Mouse (Mus musculus): Measurements from ENCODE around the gene Cdk6. TPM values are rescaled to one million over a fixed set of nuclear protein-coding genes. Genes with fewer than 3 reads are reported as not detected.
"Not testable (repeated sequence)": the region's sequence is repeated elsewhere in the genome, so short reads cannot be mapped to it uniquely, and the experiment has no call there.

The Cdk6 gene
- total RNA-seq, 4 experiments from 2014 or later: 21.7 to 28.0 (median 25.8) TPM

DNA sequence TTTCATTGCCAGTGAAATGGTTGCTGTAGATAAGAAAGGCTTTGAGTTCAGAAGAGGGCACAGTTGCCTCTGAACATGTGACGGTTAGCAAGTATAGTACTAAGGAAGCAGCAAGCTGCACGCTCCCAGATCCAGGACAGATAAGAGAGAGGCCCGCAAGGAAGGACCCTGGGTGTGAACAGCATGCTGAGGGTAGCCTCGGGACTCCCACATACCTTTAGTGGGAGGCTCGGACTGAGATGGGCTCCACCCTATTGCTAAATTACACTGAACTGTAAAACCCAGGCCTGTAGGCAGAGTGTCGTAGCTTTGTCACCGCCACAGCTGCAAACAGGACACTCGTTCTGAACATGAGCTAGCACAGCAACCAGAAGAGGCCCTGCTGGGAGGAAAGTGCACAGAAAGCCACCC is 173.6 kb downstream of the Cdk6 start:
- DNase-seq: no peak

DNA sequence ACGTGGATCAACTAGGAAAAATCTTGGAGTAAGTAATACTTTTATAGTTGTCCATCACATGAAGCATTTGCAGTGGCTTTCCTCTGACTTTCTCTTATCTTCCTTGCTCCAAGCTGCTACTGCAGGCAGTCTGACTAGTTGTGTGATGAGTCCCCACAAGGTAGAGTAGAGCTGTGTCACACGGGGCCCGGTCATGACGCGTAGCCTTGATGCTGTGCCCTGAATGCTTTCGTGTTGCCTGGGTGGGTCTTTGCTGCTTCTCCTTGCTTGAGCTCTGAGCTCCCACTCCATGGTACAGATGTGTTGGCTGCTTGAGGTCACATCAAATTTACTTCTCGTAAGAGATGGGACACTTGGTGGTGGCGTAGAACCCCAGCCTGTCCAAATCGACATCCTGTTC is 174.2 kb downstream of the Cdk6 start:
- no peak for DNase-seq

- DNase-seq: peak; percentile 39
Observed at GRCm38 (mm10) chr5:3516481-3517075, 175.3 kb downstream of the Cdk6 start.

DNA sequence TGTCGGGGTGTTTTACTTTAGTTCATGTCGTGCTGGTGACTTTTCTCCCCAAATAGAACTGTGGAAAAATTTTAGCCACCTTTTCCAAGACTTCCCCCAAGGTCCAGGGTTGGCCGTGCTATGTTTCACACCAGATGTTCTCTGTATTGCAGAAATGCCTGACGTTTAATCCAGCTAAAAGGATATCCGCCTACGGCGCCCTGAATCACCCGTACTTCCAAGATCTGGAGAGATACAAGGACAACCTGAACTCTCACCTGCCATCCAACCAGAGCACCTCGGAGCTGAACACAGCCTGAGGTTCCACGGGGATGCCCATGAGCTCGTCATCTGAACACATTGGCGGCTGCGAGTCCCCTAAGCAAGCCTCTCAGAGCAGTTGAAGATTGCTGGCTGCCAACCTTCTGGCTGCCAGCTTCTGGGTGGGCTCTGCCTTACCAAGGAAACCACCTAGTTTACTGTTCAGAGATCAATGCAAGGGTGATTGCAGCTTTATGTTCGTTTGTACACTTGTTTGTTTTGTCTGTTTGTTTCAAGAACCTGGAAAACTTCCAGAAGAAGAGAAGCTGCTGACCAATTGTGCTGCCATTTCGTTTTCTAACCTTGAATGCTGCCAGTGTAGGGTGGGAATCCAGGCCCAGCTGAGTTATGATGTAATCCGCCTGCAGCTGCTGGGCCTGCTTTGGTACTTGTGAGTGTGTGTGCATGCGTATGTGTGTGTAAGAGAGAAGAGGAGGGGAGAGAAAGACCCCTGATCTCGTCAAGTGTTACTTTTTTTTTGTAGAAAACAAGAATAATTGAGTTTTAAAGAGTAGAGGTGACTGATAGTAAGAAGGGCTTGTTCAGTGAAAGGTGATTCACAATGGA is 179.4 kb downstream of the Cdk6 start:
- DNase-seq: no peak

DNA sequence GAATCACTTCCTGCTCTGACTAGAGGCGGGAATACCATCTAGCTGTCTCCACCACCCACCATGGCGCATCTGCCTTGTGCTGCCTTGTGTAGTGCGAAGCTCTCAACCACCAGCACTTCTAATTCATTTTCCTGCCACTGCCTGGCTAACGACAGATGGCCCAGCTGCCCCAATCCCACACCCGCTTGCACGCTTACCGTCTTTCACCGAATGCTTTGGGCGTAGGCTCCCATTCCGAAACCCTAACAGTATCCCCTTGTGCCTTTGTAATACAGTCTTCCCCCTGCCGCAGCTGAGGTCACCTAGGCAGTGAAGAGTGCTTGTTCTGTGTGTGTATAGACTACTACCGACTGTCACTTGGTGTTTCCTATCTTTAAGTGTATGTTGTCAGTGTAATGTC is 180.5 kb downstream of the Cdk6 start:
- DNase-seq: no peak

DNA sequence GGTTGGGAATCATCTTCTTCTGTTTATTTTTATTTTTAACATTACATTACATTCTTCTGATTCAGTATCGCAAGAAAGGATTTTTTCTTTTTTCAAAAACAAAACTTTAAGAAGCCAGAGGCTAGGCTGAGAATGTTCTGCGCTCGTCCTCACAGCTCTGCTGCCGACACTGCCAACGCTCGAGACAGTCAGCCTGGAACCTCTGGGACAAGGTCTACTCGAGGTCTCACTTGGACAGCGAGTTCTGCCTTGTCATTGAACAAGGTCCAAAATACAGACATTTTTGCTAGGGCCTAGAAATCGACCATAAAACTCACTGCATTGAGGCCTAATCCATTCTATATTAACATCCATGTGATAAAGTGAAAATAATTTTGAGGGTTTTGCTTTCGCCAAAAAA is 181.5 kb downstream of the Cdk6 start:
- peak; percentile 32 for DNase-seq

GRCm38 (mm10) chr5:3527041-3527691 is 185.9 kb downstream of the Cdk6 start:
- DNase-seq: no peak

- DNase-seq: no peak
Observed at GRCm38 (mm10) chr5:3529585-3530189, 188.4 kb downstream of the Cdk6 start.

DNA sequence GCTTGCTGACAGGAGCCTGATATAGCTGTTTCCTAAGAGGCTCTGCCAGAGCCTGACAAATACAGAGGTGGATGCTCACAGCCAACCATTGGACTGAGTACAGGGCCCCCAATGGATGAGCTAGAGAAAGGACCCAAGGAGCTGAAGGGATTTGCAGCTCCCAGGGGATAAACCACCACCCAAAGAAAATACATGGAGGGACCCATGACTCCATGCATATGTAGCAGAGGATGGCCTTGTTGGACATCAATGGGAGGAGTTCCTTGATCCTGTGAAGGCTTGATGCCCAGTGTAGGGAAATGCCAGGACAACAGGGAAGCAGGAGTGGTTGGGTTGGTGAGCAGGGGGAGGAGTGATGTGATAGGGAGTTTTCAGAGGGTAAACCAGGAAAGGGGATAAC is 190.8 kb downstream of the Cdk6 start:
- not testable (repeated sequence) for DNase-seq

DNA sequence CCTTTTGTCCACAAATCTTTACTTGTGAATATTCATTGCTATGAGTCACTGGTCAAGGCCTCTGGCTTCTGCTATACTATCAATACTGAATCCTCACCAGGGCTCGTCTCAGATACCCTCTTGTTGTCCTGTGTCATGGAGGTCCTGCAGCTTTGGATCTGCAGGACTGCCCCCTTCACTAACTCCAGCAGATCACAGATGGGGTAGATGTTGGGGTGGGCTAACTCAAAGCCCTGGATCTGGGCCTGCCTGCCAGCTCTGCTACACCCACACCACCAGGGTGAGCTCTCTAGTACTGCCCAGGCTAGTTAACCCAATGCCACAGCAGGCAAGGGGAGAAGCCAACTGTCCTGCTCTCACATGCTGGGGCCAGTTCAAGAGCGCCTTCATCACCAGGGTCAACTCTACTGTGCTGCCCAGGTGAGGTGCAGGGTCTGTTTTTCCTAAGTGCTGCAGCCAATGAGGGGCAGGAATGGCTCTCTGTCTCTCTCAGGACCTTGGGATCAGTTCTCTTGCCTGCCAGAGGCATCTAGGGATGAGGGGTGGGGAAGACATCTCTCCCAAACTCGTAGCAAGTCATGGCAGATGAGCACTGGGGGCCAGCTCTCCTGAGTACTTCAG is 195.4 kb downstream of the Cdk6 start:
- DNase-seq: no peak

DNA sequence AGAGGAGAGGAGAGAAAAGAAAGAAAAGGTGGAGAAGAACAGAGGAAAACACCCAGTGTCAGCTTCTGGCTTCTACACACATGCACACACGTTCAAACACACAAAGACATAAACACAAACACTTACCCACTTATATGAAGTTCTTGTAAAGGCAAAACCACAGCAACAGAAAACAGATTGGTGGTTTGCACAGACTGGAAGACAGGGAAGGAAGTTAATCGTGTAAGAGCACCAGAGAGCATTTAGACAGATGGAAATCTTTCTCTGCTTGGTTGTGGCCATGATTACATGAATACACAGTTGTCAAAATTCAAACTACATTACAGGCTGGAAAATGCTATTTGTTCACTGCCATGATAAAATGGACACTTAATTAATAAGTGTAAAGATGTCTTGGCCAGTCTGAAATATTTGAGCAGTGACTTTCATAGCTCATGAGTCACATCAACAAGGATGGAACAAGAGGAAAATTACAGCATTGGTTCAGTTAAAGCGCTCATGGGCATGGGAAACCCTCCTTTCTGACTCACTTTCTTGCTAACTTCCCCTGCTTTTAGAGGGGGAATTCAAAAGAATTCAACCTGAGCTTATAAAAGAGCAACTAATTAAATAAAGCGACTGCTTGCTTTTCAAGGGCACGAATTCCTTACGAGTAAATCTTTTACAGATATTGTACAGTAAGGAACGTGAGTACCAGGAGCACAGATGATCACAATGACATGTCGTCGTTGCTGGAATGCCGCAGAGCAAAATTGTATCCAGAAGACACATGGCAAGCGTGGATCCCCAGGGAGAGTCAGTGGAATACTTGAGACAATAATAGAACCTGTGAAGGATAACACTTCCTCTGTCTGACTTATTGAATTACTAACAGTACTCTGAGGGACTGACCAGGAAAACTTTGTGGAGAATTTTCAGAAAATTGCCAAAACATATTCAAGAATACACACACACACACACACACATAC is 197.5 kb downstream of the Cdk6 start:
- DNase-seq: no peak

DNA sequence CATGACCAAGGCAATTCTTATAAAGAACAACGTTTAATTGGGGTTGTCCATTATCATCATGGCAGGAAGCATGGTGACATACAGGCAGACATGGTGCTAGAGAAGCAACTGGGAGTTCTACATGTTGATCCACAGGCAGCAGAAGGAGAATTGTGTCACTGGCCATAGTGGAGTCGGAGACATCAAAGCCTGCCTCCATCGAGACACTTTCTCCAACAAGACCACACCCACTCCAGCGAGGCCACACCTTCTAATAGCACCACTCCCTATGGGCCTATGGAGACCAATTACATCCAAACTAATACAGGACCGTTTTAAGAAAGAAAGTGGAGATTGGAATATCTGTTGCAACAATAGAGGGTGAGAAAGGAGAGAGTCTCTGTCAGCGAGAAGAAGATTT is 200.6 kb downstream of the Cdk6 start:
- DNase-seq: no peak

GRCm38 (mm10) chr5:3543629-3544479 is 202.6 kb downstream of the Cdk6 start, which contains the start of gene Fam133b:
Gene Fam133b, plus strand, starts transcription at chr5:3543833.
- DNase-seq: peak; percentile 89

DNA sequence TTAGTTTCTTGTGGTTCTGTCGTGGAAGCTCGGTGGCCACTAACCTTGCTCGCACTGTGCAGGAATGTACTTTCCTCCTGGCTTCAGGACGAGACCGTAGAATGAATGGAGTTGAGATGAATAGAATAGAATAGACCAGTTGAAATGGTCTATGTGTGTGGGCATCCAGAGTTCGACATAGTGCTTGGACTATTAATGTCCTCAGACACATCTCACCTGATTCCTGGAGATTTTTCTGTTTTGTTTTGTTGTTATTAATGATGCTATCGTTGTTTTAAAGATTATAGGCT is 203.1 kb downstream of the Cdk6 start:
- no peak for DNase-seq

GRCm38 (mm10) chr5:3546226-3546625 is 204.9 kb downstream of the Cdk6 start:
- no peak for DNase-seq

DNA sequence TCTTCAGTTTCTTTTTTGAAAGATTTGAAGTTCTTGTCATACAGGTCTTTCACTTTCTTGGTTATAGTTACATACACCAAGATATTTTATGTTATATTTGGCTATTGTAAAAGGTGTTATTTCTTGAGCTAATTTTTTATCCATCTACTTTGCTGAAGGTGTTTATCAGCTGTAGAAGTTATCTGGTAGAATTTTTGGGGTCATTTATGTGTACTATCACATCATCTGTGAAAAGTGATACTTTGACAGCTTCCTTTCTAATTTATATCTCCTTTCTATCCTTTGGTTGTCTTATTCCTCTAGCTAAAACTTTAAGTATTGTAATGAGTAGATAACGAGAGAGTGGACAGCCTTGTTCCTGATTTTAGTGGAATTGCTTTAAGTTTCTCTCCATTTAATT is 210.2 kb downstream of the Cdk6 start:
- DNase-seq: no peak

DNA sequence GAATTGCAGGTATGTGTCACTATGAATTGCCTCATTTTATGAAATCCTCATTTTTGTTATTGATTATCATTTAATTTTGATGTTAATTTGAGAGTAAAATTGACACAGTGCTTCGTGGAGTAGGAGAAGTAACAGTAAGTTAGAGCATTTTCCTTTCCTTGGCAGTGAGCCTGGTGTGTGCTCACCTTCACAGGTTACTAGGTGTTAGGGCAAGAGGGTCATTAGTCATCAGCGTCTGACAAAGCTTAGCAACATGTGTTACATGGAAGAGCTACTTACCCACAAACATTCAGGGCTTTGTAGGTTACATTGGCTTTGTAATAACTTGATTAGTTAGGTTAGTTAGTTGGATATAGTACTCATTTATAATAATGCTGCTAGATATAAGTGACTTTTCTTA is 212.9 kb downstream of the Cdk6 start:
- no peak for DNase-seq

GRCm38 (mm10) chr5:3571266-3571665 is 230.0 kb downstream of the Cdk6 start, which contains the start of gene 1700109H08Rik:
Gene 1700109H08Rik, plus strand, starts transcription at chr5:3571566.
- no peak for DNase-seq

DNA sequence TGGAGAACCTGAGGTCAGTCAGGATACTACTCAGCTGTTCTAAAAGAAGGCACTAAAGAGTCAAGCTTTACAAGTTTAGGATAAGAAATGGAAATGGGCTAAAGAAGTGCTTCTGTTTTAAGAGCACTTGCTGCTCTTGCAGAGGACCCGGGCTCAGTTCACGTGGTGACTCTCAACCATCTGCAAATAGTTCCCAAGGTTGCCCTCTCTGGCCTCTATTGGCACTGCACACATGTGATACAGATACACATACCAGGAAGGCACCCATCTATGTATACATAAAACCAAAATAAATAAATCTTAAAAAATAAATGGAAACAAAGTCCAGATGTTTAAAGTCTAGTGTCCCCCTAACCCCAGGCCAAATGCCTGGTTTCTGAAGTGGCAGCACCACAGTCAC is 233.5 kb downstream of the Cdk6 start:
- no peak for DNase-seq

DNA sequence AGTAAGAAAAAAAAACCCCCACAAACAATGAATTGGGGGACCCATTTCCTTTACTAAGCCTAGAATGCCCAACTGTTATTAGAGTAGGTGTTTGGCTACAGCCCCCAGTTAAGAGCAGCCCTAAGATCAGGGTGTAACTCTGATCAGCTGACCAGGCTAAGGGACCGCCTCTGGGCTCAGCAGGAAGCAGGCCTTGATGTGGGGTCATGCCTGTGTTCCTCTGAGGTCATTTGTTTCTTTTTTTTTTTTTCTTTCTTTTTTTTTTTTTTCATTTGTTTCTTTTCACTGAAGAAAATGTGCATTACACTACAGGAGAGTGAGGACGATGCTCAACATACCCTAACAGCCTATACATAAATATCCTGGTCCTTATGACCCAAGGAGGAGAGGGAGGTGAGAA is 236.7 kb downstream of the Cdk6 start:
- no peak for DNase-seq

DNA sequence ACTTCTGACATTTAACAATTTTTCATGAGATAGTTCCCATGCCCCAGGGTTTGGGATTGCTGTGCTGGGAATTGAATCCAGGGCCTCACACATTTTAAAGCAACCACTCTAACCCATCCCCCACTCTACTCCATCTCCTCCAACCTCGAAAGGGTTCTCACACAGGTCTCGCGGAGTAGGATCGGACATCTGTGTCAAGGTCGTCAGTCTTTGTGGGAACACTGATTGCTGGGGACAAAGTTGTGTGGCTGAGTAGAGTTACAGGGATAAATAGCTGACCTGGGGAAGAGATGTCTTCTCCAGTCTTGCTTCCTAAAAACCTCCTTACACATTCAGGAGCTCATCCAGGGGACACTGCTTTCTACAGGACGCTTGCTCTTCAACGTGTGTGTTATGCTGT is 237.8 kb downstream of the Cdk6 start:
- DNase-seq: no peak
